Mouse (Mus musculus) thymus, adult 2 months (tissue): ENCODE results near the gene Wnt11.

ENCODE experiments used
- CTCF ChIP-seq: fragments of 200-500 bp; IDR thresholded peaks from 2 replicates; pipeline ENCODE4 v1.5.1; 2012; ENCODE audit warnings: mild to moderate bottlenecking, control low read depth, low read length, moderate library complexity, borderline replicate concordance; ENCODE audit not compliant: control insufficient read depth, poor library complexity, insufficient read depth; ENCODE audit errors: extremely low read depth
- POLR2A ChIP-seq: fragments of 200-500 bp; IDR thresholded peaks from 2 replicates; pipeline ENCODE4 v1.6.1; 2012; ENCODE audit warnings: mild to moderate bottlenecking, low read length, control low read depth, moderate library complexity; ENCODE audit not compliant: control insufficient read depth, poor library complexity, insufficient read depth; ENCODE audit errors: extremely low read depth

DNA sequence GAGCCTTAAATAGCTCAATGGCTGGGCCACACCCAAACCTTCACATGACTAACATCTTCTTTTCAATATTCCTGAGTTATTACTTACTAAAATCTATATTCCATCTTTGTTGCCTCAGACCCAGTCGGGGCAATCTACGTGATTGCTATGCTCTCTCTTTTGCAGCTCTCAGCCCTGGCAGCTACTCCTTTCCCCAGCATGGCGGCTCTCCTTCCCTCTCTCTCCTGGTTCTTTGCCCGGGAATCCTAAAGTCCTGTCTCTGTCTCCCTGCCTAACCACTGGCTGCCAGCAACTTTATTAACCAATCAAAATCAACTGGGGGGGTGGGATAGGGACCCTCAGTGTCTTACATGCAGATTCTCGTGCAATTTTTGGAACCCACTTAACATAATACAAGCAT lies 43.0 kb upstream of the Wnt11 start:
- TF ChIP-seq POLR2A (no peak), CTCF (no peak)
